Mouse (Mus musculus) heart, postnatal 0 days (tissue): ENCODE data around the gene Hist1h1e. TPM values are rescaled to one million over a fixed set of nuclear protein-coding genes. Genes with fewer than 3 reads are reported as not detected.
"Not testable (repeated sequence)": the region's sequence is repeated elsewhere in the genome, so short reads cannot be mapped to it uniquely, and the experiment has no call there.

Experiments
- ATAC-seq: fragments of 200-750 bp; cut with Nextera tagmentation; 2 replicates; pipeline ENCODE4 v1.8.0; 2017; ENCODE audit warnings: low read depth, moderate number of reproducible peaks, moderate library complexity; ENCODE audit not compliant: insufficient read depth
- DNase-seq: peaks from one replicate; pipeline ENCODE4 v3.0.0-alpha.2; 2016; ENCODE audit warnings: low spot score
- H3K27ac ChIP-seq: fragments of 300-500 bp; sonication (generic); 2 replicates; pipeline ENCODE4 v1.5.1; 2014; ENCODE audit warnings: low read depth, mild to moderate bottlenecking
- H3K27me3 ChIP-seq: fragments of 300-500 bp; sonication (generic); 2 replicates; pipeline ENCODE4 v1.6.1; 2014; ENCODE audit warnings: low read length, mixed read lengths; ENCODE audit not compliant: control insufficient read depth, insufficient read depth
- H3K36me3 ChIP-seq: fragments of 300-500 bp; sonication (generic); replicated peaks from 2 replicates; pipeline ENCODE4 v1.6.1; 2014; ENCODE audit warnings: low read length, mixed read lengths; ENCODE audit not compliant: control insufficient read depth, insufficient read depth
- H3K4me1 ChIP-seq: fragments of 300-500 bp; sonication (generic); 2 replicates; pipeline ENCODE4 v1.6.1; 2014; ENCODE audit warnings: antibody characterized with exemption; ENCODE audit not compliant: control insufficient read depth, insufficient read depth
- H3K4me2 ChIP-seq: fragments of 300-500 bp; sonication (generic); 2 replicates; pipeline ENCODE4 v1.6.1; 2014; ENCODE audit warnings: low read depth, mild to moderate bottlenecking, low read length, moderate library complexity
- H3K4me3 ChIP-seq: fragments of 300-500 bp; sonication (generic); 2 replicates; pipeline ENCODE4 v1.5.1; 2014; ENCODE audit warnings: low read depth, low read length
- H3K9ac ChIP-seq: fragments of 300-500 bp; sonication (generic); replicated peaks from 2 replicates; pipeline ENCODE4 v1.6.1; 2014; ENCODE audit warnings: low read depth, low read length, mixed read lengths
- H3K9me3 ChIP-seq: fragments of 300-500 bp; sonication (generic); replicated peaks from 2 replicates; pipeline ENCODE4 v1.6.1; 2016; ENCODE audit warnings: low read length; ENCODE audit not compliant: control insufficient read depth
- CTCF ChIP-seq: IDR thresholded peaks from 2 replicates; pipeline ENCODE4 v1.5.1; 2016; ENCODE audit warnings: antibody characterized with exemption, control low read depth, low read depth
- EP300 ChIP-seq: IDR thresholded peaks from 2 replicates; pipeline ENCODE4 v1.6.1; 2016; ENCODE audit warnings: antibody characterized with exemption, low read depth
- WGBS: fragments of 180-500 bp; shearing (Covaris S2); extraction: QIAGEN DNeasy Blood & Tissue Kit; methylation state at CpG from one replicate; pipeline ENCODE4 v1.1.7; 2014; 5-methylcytosine and 5-hydroxymethylcytosine counted together
- polyA plus RNA-seq: library from polyadenylated mRNA; unstranded; fragments of >200 nt; fragmentation: Nextera tagmentation; extraction: Ambion mirVana; gene quantifications from 2 replicates; pipeline ENCODE4 v1.2.1, GENCODE M21; 2015
- total RNA-seq: library from RNA; depleted of rRNA; stranded (reverse); fragments of >200 nt; gene quantifications from 2 replicates; pipeline ENCODE4 v1.2.3, GENCODE M21; 2014; ENCODE audit warnings: low replicate concordance

Gene Hist1h1e
- total and polyA plus RNA-seq, 2 experiments from 2014 or later, result 6.7 to 271 TPM

DNA sequence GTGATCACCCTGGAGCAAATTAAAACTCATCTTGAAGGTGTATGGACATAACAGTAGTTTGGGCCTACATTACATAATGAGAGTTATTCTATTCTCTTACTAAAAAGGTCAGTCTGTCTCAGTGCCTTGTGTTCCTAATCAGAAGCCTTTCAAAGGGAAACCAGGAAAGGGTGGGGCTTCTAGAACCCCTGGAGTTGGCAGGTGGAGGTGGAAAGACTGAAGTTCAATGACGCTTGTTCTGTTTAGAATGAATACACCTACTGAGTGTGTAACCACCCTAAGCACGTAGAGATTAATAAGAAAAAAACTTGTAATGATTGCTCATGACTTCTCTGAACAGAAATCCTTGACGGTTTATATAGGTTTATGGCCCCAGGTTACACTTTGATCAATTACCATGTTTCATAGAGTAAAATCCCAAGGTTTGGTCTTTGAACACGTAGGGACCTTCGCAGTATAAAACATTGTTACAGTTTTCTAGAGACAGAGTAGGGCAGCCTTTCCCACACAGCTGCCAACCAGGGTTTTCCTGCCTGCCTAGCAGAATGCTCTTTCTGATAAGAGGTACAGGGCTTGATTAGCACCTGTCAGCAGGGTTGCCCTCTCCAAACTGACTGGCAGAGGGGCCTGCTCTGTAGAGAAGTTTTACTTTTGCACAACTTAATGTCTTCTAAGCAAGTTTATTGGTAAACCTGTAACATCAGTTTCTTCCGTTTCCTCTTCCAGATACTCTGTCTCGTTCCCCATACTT, 26.6 kb downstream of the Hist1h1e start:
- WGBS, result 66% methylated on average over 7 of the region's 7 CpGs
- Histone ChIP-seq H3K27me3 (no peaks in the 10 kb centered on the region), H3K27ac (no peak overlapping the region), H3K36me3 (no peaks in the 10 kb centered on the region), H3K9me3 (no peaks in the 10 kb centered on the region), H3K4me3 (no peak overlapping the region), H3K9ac (no peak overlapping the region), H3K4me2 (no peak overlapping the region), H3K4me1 (no peaks in the 10 kb centered on the region)
- no peak for TF ChIP-seq EP300
- TF ChIP-seq CTCF, result no peak
- ATAC-seq (no peak), DNase-seq (no peak)

DNA sequence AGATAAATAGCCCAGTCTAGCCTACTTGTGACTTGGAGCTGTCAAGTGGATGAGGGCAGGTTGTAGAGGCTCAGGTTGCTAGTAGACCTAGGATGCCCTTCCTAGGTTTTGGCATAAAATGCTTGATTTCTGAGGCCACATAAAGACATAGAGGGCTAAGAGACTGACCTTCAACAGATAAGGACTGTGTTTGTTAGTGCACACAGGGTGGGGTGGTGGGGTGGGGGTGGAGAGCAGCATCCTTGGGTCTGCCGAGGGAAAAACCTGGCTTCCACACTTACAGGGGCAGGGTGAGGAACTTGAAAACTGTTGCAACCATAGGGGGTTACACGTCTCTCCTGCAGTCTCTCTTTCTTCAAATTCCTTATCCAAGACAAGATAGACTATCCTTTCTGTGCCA, 27.2 kb downstream of the Hist1h1e start:
- H3K4me1 ChIP-seq, result no peaks in the 10 kb centered on the region
- WGBS, result 62% methylated on average over 2 of the region's 2 CpGs

GRCm38 (mm10) chr13:23593051-23593770, 29.1 kb downstream of the Hist1h1e start:
- no peaks in the 10 kb centered on the region for H3K27me3 ChIP-seq
- no peaks in the 10 kb centered on the region for H3K36me3 ChIP-seq
- TF ChIP-seq EP300, result no peak
- TF ChIP-seq CTCF, result no peak
- no peak overlapping the region for H3K4me2 ChIP-seq
- peak overlapping the region; percentile 61; the same call in 1 of the 2 replicates for H3K27ac ChIP-seq
- no peak overlapping the region for H3K4me3 ChIP-seq
- no peaks in the 10 kb centered on the region for H3K9me3 ChIP-seq
- WGBS, result 55% methylated on average over 5 of the region's 5 CpGs
- no peak; the same call in 1 of the 2 replicates for ATAC-seq
- H3K4me1 ChIP-seq, result no peaks in the 10 kb centered on the region
- DNase-seq, result no peak
- no peak overlapping the region for H3K9ac ChIP-seq

More for the DNA sequence above, 27.2 kb downstream of the Hist1h1e start:
- Histone ChIP-seq H3K4me3 (no peak overlapping the region), H3K9me3 (no peaks in the 10 kb centered on the region), H3K27me3 (no peaks in the 10 kb centered on the region), H3K9ac (no peak overlapping the region), H3K4me2 (no peak overlapping the region), H3K27ac (no peak overlapping the region), H3K36me3 (no peaks in the 10 kb centered on the region)
- TF ChIP-seq CTCF, result no peak
- TF ChIP-seq EP300, result no peak
- ATAC-seq, result no peak
- DNase-seq, result no peak

- 82% methylated on average over 7 of the region's 7 CpGs for WGBS
- Histone ChIP-seq H3K4me2 (no peak overlapping the region), H3K27ac (peak overlapping the region; percentile 61; the same call in 1 of the 2 replicates)
Observed at GRCm38 (mm10) chr13:23592614-23593013, 29.7 kb downstream of the Hist1h1e start.

DNA sequence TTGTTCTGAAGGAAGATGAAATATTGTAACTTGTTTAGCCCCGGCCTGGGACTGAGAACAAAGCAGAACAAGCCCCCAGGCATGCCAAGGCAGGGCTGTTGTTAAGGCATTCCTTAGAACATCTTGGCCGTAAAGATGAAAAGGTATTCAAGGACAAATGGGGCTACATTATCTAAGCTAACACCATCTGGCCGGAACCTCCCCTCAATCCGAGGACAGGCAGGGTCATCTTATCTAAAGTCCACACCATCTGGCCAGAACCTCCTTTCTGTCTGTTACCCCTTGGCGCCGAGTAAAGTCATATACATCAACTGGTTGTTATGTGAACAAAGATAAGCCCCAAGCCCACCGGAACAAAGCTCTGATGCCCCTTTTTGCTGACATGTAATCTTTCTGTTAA, 30.5 kb downstream of the Hist1h1e start:
- not testable (repeated sequence) for H3K9me3 ChIP-seq, DNase-seq, H3K4me1 ChIP-seq, H3K27me3 ChIP-seq, H3K4me2 ChIP-seq, H3K4me3 ChIP-seq, H3K27ac ChIP-seq, ATAC-seq, H3K36me3 ChIP-seq, H3K9ac ChIP-seq
- WGBS, result 64% methylated on average over 7 of the region's 7 CpGs

More at GRCm38 (mm10) chr13:23592614-23593013, 29.7 kb downstream of the Hist1h1e start:
- H3K9ac ChIP-seq, result no peak overlapping the region
- TF ChIP-seq EP300 (no peak), CTCF (no peak)
- no peak overlapping the region for H3K4me3 ChIP-seq
- ATAC-seq (no peak), DNase-seq (no peak)
- no peaks in the 10 kb centered on the region for H3K36me3 ChIP-seq
- H3K4me1 ChIP-seq, result no peaks in the 10 kb centered on the region
- H3K9me3 ChIP-seq, result no peaks in the 10 kb centered on the region
- H3K27me3 ChIP-seq, result no peaks in the 10 kb centered on the region

GRCm38 (mm10) chr13:23591206-23591605, 31.2 kb downstream of the Hist1h1e start:
- Histone ChIP-seq H3K27ac (no peak overlapping the region), H3K9me3 (no peaks in the 10 kb centered on the region), H3K4me1 (0 out of 2 replicates have a peak, but pooled peaks cover 4% of the 10 kb centered on the region), H3K36me3 (no peaks in the 10 kb centered on the region), H3K4me3 (no peak overlapping the region), H3K9ac (no peak overlapping the region), H3K27me3 (no peaks in the 10 kb centered on the region), H3K4me2 (no peak overlapping the region)
- 89% methylated on average over 7 of the region's 7 CpGs for WGBS
- ATAC-seq (no peak), DNase-seq (no peak)
- TF ChIP-seq EP300 (no peak), CTCF (no peak)
